Mouse (Mus musculus): ENCODE results near the gene Srp72. TPM values are rescaled to one million over a fixed set of nuclear protein-coding genes. Genes with fewer than 3 reads are reported as not detected.

The Srp72 gene
- polyA plus RNA-seq, 1 experiment from 2014 or later = 70.0 TPM

- no peak for ATAC-seq (replicated peaks; ENCODE audit: low FRiP score, low read depth)
- no peak for DNase-seq (ENCODE audit: low spot score)
- Histone ChIP-seq H3K4me3 (replicated peaks; ENCODE audit: low read depth, low read length) (peak overlapping the region; percentile 87), H3K9ac (ENCODE audit: low read depth, low read length) (peak overlapping the region; percentile 86), H3K27me3 (ENCODE audit: insufficient read depth, low read length) (no peaks in the 10 kb centered on the region), H3K4me2 (ENCODE audit: low read length) (peak overlapping the region; percentile 88), H3K27ac (no peak overlapping the region; the same call in 1 of the 2 replicates), H3K36me3 (ENCODE audit: insufficient read depth, low read length) (peaks cover 5% of the 10 kb centered on the region; the same call in 1 of the 2 replicates), H3K9me3 (replicated peaks; ENCODE audit: low read length) (no peaks in the 10 kb centered on the region), H3K4me1 (replicated peaks; ENCODE audit: insufficient read depth, low read length) (peaks cover 13% of the 10 kb centered on the region; the same call in 1 of the 2 replicates)
- no peak for TF ChIP-seq CTCF (IDR thresholded peaks at IDR 0.05; ENCODE audit: low read depth)
- WGBS = 1% methylated on average over 17 of the region's 17 CpGs
Measured at GRCm38 (mm10) chr5:76974207-76974553, 303 bp upstream of the Srp72 start.

GRCm38 (mm10) chr5:76975736-76976135 lies 1.3 kb downstream of the Srp72 start:
- no peaks in the 10 kb centered on the region for H3K9me3 ChIP-seq (replicated peaks; ENCODE audit: low read length)
- H3K9ac ChIP-seq (ENCODE audit: low read depth, low read length) = peak overlapping the region; percentile 86; the same call in 1 of the 2 replicates
- TF ChIP-seq CTCF (IDR thresholded peaks at IDR 0.05; ENCODE audit: low read depth) = no peak
- peaks cover 17% of the 10 kb centered on the region for H3K36me3 ChIP-seq (ENCODE audit: insufficient read depth, low read length)
- H3K4me2 ChIP-seq (ENCODE audit: low read length) = peak overlapping the region; percentile 88
- ATAC-seq (replicated peaks; ENCODE audit: low FRiP score, low read depth) (no peak), DNase-seq (ENCODE audit: low spot score) (peak; percentile 11)
- H3K4me3 ChIP-seq (replicated peaks; ENCODE audit: low read depth, low read length) = peak overlapping the region; percentile 87
- no peak overlapping the region for H3K27ac ChIP-seq
- WGBS = 67% methylated on average over 8 of the region's 8 CpGs
- H3K27me3 ChIP-seq (ENCODE audit: insufficient read depth, low read length) = no peaks in the 10 kb centered on the region
- H3K4me1 ChIP-seq (replicated peaks; ENCODE audit: insufficient read depth, low read length) = peaks cover 13% of the 10 kb centered on the region; the same call in 1 of the 2 replicates

GRCm38 (mm10) chr5:76984015-76984414 lies 9.5 kb downstream of the Srp72 start:
- DNase-seq (ENCODE audit: low spot score) (no peak), ATAC-seq (replicated peaks; ENCODE audit: low FRiP score, low read depth) (no peak)
- TF ChIP-seq CTCF (IDR thresholded peaks at IDR 0.05; ENCODE audit: low read depth) = no peak
- no peak overlapping the region for H3K27ac ChIP-seq
- no peaks in the 10 kb centered on the region for H3K9me3 ChIP-seq (replicated peaks; ENCODE audit: low read length)
- H3K4me1 ChIP-seq (replicated peaks; ENCODE audit: insufficient read depth, low read length) = no peaks in the 10 kb centered on the region
- 92% methylated on average over 11 of the region's 11 CpGs for WGBS
- no peak overlapping the region for H3K4me3 ChIP-seq (replicated peaks; ENCODE audit: low read depth, low read length)
- H3K27me3 ChIP-seq (ENCODE audit: insufficient read depth, low read length) = no peaks in the 10 kb centered on the region
- H3K9ac ChIP-seq (ENCODE audit: low read depth, low read length) = no peak overlapping the region
- peaks cover 67% of the 10 kb centered on the region for H3K36me3 ChIP-seq (ENCODE audit: insufficient read depth, low read length)
- no peak overlapping the region for H3K4me2 ChIP-seq (ENCODE audit: low read length)

GRCm38 (mm10) chr5:76990789-76991188 lies 16.3 kb downstream of the Srp72 start:
- 73% methylated on average over 3 of the region's 3 CpGs for WGBS
- Histone ChIP-seq H3K9ac (ENCODE audit: low read depth, low read length) (no peak overlapping the region), H3K9me3 (replicated peaks; ENCODE audit: low read length) (no peaks in the 10 kb centered on the region), H3K4me3 (replicated peaks; ENCODE audit: low read depth, low read length) (no peak overlapping the region), H3K27me3 (ENCODE audit: insufficient read depth, low read length) (no peaks in the 10 kb centered on the region), H3K4me2 (ENCODE audit: low read length) (no peak overlapping the region), H3K36me3 (ENCODE audit: insufficient read depth, low read length) (peaks cover 59% of the 10 kb centered on the region), H3K4me1 (replicated peaks; ENCODE audit: insufficient read depth, low read length) (no peaks in the 10 kb centered on the region), H3K27ac (no peak overlapping the region)
- no peak for ATAC-seq (replicated peaks; ENCODE audit: low FRiP score, low read depth)
- DNase-seq (ENCODE audit: low spot score) = no peak
- TF ChIP-seq CTCF (IDR thresholded peaks at IDR 0.05; ENCODE audit: low read depth) = no peak

GRCm38 (mm10) chr5:76993174-76993814 lies 18.8 kb downstream of the Srp72 start:
- H3K4me3 ChIP-seq (replicated peaks; ENCODE audit: low read depth, low read length) = no peak overlapping the region
- no peak overlapping the region for H3K27ac ChIP-seq
- no peaks in the 10 kb centered on the region for H3K27me3 ChIP-seq (ENCODE audit: insufficient read depth, low read length)
- no peak overlapping the region for H3K9ac ChIP-seq (ENCODE audit: low read depth, low read length)
- H3K9me3 ChIP-seq (replicated peaks; ENCODE audit: low read length) = no peaks in the 10 kb centered on the region
- 93% methylated on average over 5 of the region's 5 CpGs for WGBS
- no peak for ATAC-seq (replicated peaks; ENCODE audit: low FRiP score, low read depth)
- no peak for TF ChIP-seq CTCF (IDR thresholded peaks at IDR 0.05; ENCODE audit: low read depth)
- no peaks in the 10 kb centered on the region for H3K4me1 ChIP-seq (replicated peaks; ENCODE audit: insufficient read depth, low read length)
- no peak for DNase-seq (ENCODE audit: low spot score)
- no peak overlapping the region for H3K4me2 ChIP-seq (ENCODE audit: low read length)
- H3K36me3 ChIP-seq (ENCODE audit: insufficient read depth, low read length) = peaks cover 67% of the 10 kb centered on the region

- Histone ChIP-seq H3K36me3 (ENCODE audit: insufficient read depth, low read length) (peaks cover 50% of the 10 kb centered on the region), H3K4me2 (ENCODE audit: low read length) (no peak overlapping the region), H3K4me3 (replicated peaks; ENCODE audit: low read depth, low read length) (no peak overlapping the region), H3K9me3 (replicated peaks; ENCODE audit: low read length) (no peaks in the 10 kb centered on the region), H3K9ac (ENCODE audit: low read depth, low read length) (no peak overlapping the region), H3K4me1 (replicated peaks; ENCODE audit: insufficient read depth, low read length) (no peaks in the 10 kb centered on the region), H3K27me3 (ENCODE audit: insufficient read depth, low read length) (no peaks in the 10 kb centered on the region), H3K27ac (no peak overlapping the region)
- DNase-seq (ENCODE audit: low spot score) (peak; percentile 84), ATAC-seq (replicated peaks; ENCODE audit: low FRiP score, low read depth) (no peak)
- peak; percentile 79 for TF ChIP-seq CTCF (IDR thresholded peaks at IDR 0.05; ENCODE audit: low read depth)
- 36% methylated on average over 5 of the region's 5 CpGs for WGBS
Measured at GRCm38 (mm10) chr5:76998416-76998815, 23.9 kb downstream of the Srp72 start.

- DNase-seq (ENCODE audit: low spot score) = no peak
- 92% methylated on average over 17 of the region's 17 CpGs for WGBS
- Histone ChIP-seq H3K4me1 (replicated peaks; ENCODE audit: insufficient read depth, low read length) (no peaks in the 10 kb centered on the region), H3K36me3 (ENCODE audit: insufficient read depth, low read length) (peaks cover 28% of the 10 kb centered on the region), H3K9me3 (replicated peaks; ENCODE audit: low read length) (no peaks in the 10 kb centered on the region), H3K4me3 (replicated peaks; ENCODE audit: low read depth, low read length) (no peak overlapping the region), H3K27me3 (ENCODE audit: insufficient read depth, low read length) (no peaks in the 10 kb centered on the region), H3K27ac (no peak overlapping the region), H3K9ac (ENCODE audit: low read depth, low read length) (no peak overlapping the region), H3K4me2 (ENCODE audit: low read length) (no peak overlapping the region)
- TF ChIP-seq CTCF (IDR thresholded peaks at IDR 0.05; ENCODE audit: low read depth) = no peak
- ATAC-seq (replicated peaks; ENCODE audit: low FRiP score, low read depth) = no peak
Measured at GRCm38 (mm10) chr5:77001192-77001591, 26.7 kb downstream of the Srp72 start.

All from kidney, postnatal 0 days (tissue).